Mouse (Mus musculus): Measurements from ENCODE around the gene Smim10l2a. TPM values are rescaled to one million over a fixed set of nuclear protein-coding genes. Genes with fewer than 3 reads are reported as not detected.

Smim10l2a gene
- polyA plus RNA-seq, 1 experiment from 2014 or later, result 8.8 TPM

DNA sequence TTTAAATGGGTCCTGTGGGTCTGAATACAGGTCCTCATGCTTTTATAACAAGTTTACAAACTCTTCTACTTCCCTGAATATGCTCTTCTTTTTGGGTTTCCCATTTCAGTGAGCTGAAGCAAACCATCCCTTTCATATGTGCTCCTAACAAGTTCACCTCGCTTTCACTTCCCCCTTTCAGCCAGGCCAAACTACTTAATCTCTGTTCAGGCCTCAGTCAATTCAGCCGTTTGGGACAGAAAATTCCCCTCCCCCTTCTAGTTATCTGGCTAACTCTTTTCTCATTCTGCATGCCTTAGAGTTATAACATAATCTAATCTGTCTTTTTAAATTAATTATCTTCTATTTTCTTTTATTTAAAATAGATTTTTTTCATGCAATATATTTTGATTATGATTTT is 30.3 kb downstream of the Smim10l2a start:
- H3K4me2 ChIP-seq (ENCODE audit: low read depth, severe bottlenecking), result no peak overlapping the region
- no peak for ATAC-seq (ENCODE audit: insufficient number of reproducible peaks, low FRiP score, low TSS enrichment, low read depth)
- no peak overlapping the region for H3K27ac ChIP-seq (replicated peaks; ENCODE audit: low read depth, low read length)
- 27% methylated on average over 2 of the region's 2 CpGs for WGBS
- no peaks in the 10 kb centered on the region for H3K36me3 ChIP-seq (ENCODE audit: control insufficient read depth, insufficient read depth, low read length)
- no peak overlapping the region for H3K4me3 ChIP-seq (ENCODE audit: low read depth, low read length)
- no peaks in the 10 kb centered on the region for H3K9me3 ChIP-seq (ENCODE audit: control insufficient read depth, low read length)
- no peaks in the 10 kb centered on the region for H3K4me1 ChIP-seq (ENCODE audit: control insufficient read depth, insufficient read depth, low read length)
- H3K9ac ChIP-seq (ENCODE audit: low read length), result no peak overlapping the region
- H3K27me3 ChIP-seq (ENCODE audit: control insufficient read depth, insufficient read depth, low read length), result no peaks in the 10 kb centered on the region
- no peak for DNase-seq (ENCODE audit: low spot score)

DNA sequence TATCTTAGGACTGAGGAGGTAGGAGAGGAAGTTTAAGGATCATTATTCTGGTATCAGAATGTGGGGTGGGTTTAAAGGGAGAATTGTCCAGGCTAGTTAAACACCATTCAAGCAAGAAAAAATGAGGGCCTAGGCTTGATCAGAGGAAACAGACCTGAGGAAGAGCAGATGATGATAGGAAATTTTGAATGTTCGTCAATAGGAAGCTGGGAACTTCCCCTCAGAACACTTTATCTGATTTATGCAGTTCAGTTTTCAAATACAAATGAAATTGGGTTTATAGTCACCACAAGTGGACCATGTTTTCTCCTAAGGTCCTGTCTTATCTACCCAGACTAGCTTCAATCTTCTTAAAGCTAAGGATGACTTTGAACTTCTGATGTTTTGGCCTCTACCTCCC is 31.1 kb downstream of the Smim10l2a start:
- Histone ChIP-seq H3K4me1 (ENCODE audit: control insufficient read depth, insufficient read depth, low read length) (no peaks in the 10 kb centered on the region), H3K36me3 (ENCODE audit: control insufficient read depth, insufficient read depth, low read length) (no peaks in the 10 kb centered on the region), H3K9me3 (ENCODE audit: control insufficient read depth, low read length) (no peaks in the 10 kb centered on the region), H3K27ac (replicated peaks; ENCODE audit: low read depth, low read length) (no peak overlapping the region), H3K4me2 (ENCODE audit: low read depth, severe bottlenecking) (no peak overlapping the region), H3K27me3 (ENCODE audit: control insufficient read depth, insufficient read depth, low read length) (no peaks in the 10 kb centered on the region), H3K4me3 (ENCODE audit: low read depth, low read length) (no peak overlapping the region), H3K9ac (ENCODE audit: low read length) (no peak overlapping the region)
- 82% methylated on average over 1 of the region's 1 CpGs for WGBS
- no peak for DNase-seq (ENCODE audit: low spot score)
- no peak for ATAC-seq (ENCODE audit: insufficient number of reproducible peaks, low FRiP score, low TSS enrichment, low read depth)

DNA sequence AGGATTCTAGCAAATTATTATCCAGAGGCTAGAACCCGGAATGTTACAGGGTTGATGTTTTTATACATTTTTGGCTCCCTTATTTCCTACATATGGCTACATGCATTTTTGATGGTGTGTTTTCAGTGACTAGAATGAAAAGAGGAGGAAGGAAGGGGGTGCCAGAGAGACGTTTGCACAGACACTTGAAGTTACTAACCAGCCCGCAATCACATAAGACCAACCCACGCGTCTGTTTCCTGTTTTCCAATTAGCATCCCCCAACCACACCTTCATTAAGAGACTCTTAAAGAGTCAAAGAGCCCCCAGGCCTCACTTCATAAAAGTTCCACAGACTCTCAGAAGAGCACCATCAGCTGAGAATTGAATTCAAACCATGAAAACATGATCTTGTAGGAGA is 31.7 kb downstream of the Smim10l2a start:
- ATAC-seq (ENCODE audit: insufficient number of reproducible peaks, low FRiP score, low TSS enrichment, low read depth) (no peak), DNase-seq (ENCODE audit: low spot score) (no peak)
- WGBS, result 34% methylated on average over 5 of the region's 5 CpGs
- Histone ChIP-seq H3K9ac (ENCODE audit: low read length) (no peak overlapping the region), H3K27ac (replicated peaks; ENCODE audit: low read depth, low read length) (no peak overlapping the region), H3K4me2 (ENCODE audit: low read depth, severe bottlenecking) (no peak overlapping the region), H3K27me3 (ENCODE audit: control insufficient read depth, insufficient read depth, low read length) (no peaks in the 10 kb centered on the region), H3K9me3 (ENCODE audit: control insufficient read depth, low read length) (no peaks in the 10 kb centered on the region), H3K4me3 (ENCODE audit: low read depth, low read length) (no peak overlapping the region), H3K4me1 (ENCODE audit: control insufficient read depth, insufficient read depth, low read length) (no peaks in the 10 kb centered on the region), H3K36me3 (ENCODE audit: control insufficient read depth, insufficient read depth, low read length) (no peaks in the 10 kb centered on the region)

DNA sequence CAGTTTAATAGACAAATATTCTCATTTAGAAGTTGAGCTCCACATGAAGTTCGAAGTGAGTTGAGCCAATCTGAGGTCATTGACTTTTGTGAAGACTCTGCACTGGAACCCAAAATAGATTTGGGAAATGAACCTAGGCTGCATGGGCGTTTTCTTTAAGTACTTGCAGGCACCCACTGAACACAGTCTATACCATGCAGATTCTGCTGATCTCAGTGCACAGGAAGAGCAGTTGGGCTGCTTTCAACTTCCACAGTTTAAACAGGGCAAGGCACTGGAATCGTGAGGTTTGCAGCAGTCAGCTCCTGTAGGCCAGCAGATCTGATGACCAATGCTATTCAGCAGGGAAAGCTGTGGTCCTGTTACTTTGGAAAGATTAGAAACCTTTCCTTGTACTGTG is 41.9 kb downstream of the Smim10l2a start:
- H3K27ac ChIP-seq (replicated peaks; ENCODE audit: low read depth, low read length), result no peak overlapping the region
- no peak overlapping the region for H3K4me2 ChIP-seq (ENCODE audit: low read depth, severe bottlenecking)
- no peaks in the 10 kb centered on the region for H3K36me3 ChIP-seq (ENCODE audit: control insufficient read depth, insufficient read depth, low read length)
- 72% methylated on average over 3 of the region's 3 CpGs for WGBS
- no peak overlapping the region for H3K4me3 ChIP-seq (ENCODE audit: low read depth, low read length)
- DNase-seq (ENCODE audit: low spot score) (no peak), ATAC-seq (ENCODE audit: insufficient number of reproducible peaks, low FRiP score, low TSS enrichment, low read depth) (no peak)
- no peak overlapping the region for H3K9ac ChIP-seq (ENCODE audit: low read length)
- H3K4me1 ChIP-seq (ENCODE audit: control insufficient read depth, insufficient read depth, low read length), result no peaks in the 10 kb centered on the region
- H3K9me3 ChIP-seq (ENCODE audit: control insufficient read depth, low read length), result no peaks in the 10 kb centered on the region
- no peaks in the 10 kb centered on the region for H3K27me3 ChIP-seq (ENCODE audit: control insufficient read depth, insufficient read depth, low read length)

DNA sequence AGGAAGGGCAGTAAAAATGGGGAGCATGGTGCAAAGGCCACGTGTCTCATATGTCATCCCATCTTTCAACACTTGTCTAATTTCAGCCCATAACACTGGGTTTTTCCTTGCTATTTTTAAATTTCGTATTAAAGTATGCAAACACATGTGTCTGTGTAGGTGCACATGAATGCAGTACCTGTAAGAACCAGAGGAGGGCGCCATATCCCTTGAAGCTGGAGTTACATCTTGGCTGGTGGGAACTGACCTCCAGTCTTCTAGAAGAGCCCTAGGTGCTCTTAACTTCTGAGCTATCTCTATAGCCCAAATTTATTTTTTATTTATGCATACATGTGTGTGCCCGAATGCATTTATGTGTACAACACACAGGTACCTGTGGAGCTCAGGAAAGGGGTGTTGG is 43.2 kb downstream of the Smim10l2a start:
- ATAC-seq (ENCODE audit: insufficient number of reproducible peaks, low FRiP score, low TSS enrichment, low read depth), result no peak
- H3K4me2 ChIP-seq (ENCODE audit: low read depth, severe bottlenecking), result no peak overlapping the region
- 69% methylated on average over 4 of the region's 4 CpGs for whole genome bisulfite sequencing

More for the DNA sequence above, 43.2 kb downstream of the Smim10l2a start:
- H3K36me3 ChIP-seq (ENCODE audit: control insufficient read depth, insufficient read depth, low read length), result no peaks in the 10 kb centered on the region
- no peaks in the 10 kb centered on the region for H3K9me3 ChIP-seq (ENCODE audit: control insufficient read depth, low read length)
- H3K9ac ChIP-seq (ENCODE audit: low read length), result no peak overlapping the region
- no peaks in the 10 kb centered on the region for H3K27me3 ChIP-seq (ENCODE audit: control insufficient read depth, insufficient read depth, low read length)
- H3K4me1 ChIP-seq (ENCODE audit: control insufficient read depth, insufficient read depth, low read length), result no peaks in the 10 kb centered on the region
- H3K27ac ChIP-seq (replicated peaks; ENCODE audit: low read depth, low read length), result no peak overlapping the region
- H3K4me3 ChIP-seq (ENCODE audit: low read depth, low read length), result no peak overlapping the region
- peak; percentile 22 for DNase-seq (ENCODE audit: low spot score)

Other genes starting within 250 kb of the Smim10l2a start
- gene 3830403N18Rik, start 238.0 kb upstream of the Smim10l2a start, polyA plus RNA-seq (2014; fragmentation: Nextera tagmentation; extraction: Ambion mirVana), result 0.63 and 0.75 TPM in 2 replicates
- gene Gm773, start 161.7 kb upstream of the Smim10l2a start, polyA plus RNA-seq (2014; fragmentation: Nextera tagmentation; extraction: Ambion mirVana), result not detected in 2 replicates
- gene Zfp449, start 28.2 kb upstream of the Smim10l2a start, polyA plus RNA-seq (2014; fragmentation: Nextera tagmentation; extraction: Ambion mirVana), result 10.8 and 11.0 TPM in 2 replicates
- 1.5 and 4.0 TPM in 2 replicates for gene Gm2174, start 73.4 kb downstream of the Smim10l2a start, polyA plus RNA-seq (2014; fragmentation: Nextera tagmentation; extraction: Ambion mirVana)
- 28.3 and 30.9 TPM in 2 replicates for gene Ints6l, start 80.3 kb downstream of the Smim10l2a start, polyA plus RNA-seq (2014; fragmentation: Nextera tagmentation; extraction: Ambion mirVana)
- not detected in 2 replicates for gene Gm10477, start 150.2 kb downstream of the Smim10l2a start, polyA plus RNA-seq (2014; fragmentation: Nextera tagmentation; extraction: Ambion mirVana)
- gene Gm648, start 175.0 kb downstream of the Smim10l2a start, polyA plus RNA-seq (2014; fragmentation: Nextera tagmentation; extraction: Ambion mirVana), result not detected in 2 replicates
- gene Mmgt1, start 223.5 kb downstream of the Smim10l2a start, polyA plus RNA-seq (2014; fragmentation: Nextera tagmentation; extraction: Ambion mirVana), result 34.5 and 41.4 TPM in 2 replicates
- 6.6 and 7.8 TPM in 2 replicates for gene Slc9a6, start 235.2 kb downstream of the Smim10l2a start, polyA plus RNA-seq (2014; fragmentation: Nextera tagmentation; extraction: Ambion mirVana)